Mouse (Mus musculus): ENCODE results near the gene Spn. TPM values are rescaled to one million over a fixed set of nuclear protein-coding genes. Genes with fewer than 3 reads are reported as not detected.

Spn gene
- polyA plus RNA-seq, 1 experiment from 2014 or later, result 0.23 TPM

DNA sequence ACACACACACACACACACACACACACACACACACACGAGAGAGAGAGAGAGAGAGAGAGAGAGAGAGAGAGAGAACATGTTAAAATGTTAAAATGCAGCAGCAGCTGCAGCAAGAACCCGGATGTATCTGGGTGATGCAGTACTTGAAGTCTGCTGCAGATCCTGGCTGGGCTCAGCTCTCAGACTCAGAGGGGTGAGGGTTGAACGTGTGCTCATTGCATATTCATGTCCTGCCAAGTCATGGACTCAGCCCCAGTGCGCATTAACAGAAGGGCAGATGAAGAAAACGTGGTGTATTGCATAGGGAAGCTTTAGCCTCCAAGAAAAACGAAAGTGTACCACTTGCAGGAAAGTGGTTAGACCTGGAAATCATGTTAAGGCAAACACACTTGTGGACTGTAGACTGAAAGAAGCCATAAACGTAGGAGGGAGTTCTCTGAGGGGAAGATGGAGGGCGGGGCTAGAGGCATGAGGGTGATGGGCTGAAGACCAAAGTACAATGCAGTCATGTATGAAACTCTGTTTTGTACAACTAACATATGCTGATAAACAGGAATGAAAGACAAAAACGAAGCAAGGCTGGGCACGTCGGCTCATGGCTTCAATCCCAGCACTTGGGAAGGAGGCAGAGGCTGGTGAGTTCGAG lies 23.9 kb downstream of the Spn start:
- no peak overlapping the region for H3K4me3 ChIP-seq (replicated peaks)
- no peak overlapping the region for H3K27ac ChIP-seq
- 0 out of 2 replicates have a peak, but pooled peaks cover 8% of the 10 kb centered on the region for H3K4me1 ChIP-seq
- no peak for ATAC-seq (ENCODE audit: low FRiP score)
- H3K4me2 ChIP-seq, result no peak overlapping the region
- 0 out of 2 replicates have a peak, but pooled peaks cover 3% of the 10 kb centered on the region for H3K27me3 ChIP-seq
- H3K36me3 ChIP-seq (replicated peaks), result no peaks in the 10 kb centered on the region
- H3K9ac ChIP-seq, result no peak overlapping the region
- WGBS, result 62% methylated on average over 11 of the region's 12 CpGs
- no peaks in the 10 kb centered on the region for H3K9me3 ChIP-seq

DNA sequence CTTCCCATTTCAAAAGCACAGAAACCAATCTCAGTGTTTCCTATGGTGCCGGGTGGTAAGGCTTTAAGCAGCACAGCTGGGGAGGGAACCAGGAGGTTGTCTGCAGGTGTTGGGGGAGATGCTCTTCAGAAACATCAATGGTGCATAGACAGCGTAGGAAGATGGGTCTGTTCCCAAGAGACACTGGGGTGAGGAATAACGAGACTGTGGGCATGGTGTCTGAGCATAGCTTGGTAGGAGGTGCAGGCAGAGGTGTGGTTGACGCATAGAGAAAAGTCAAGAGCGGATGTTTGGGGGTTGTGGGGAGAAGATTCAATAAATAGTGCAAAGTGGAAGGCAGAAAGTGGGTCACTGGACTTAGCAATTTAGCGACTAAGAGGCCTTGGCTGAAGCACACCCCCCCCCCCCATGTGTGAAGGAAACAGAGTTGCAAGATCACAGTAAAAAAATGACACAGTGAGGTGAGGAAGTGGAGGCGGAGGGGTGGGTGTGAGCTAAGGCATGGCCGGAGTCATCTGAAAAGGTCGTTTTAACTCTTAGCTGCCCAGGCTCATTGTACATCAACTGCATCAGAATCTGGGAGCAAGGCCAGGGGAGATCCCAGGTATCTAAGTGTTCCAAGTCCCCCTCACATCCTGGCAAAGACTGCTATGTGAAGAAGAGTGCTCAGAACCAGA lies 24.6 kb downstream of the Spn start:
- Histone ChIP-seq H3K9ac (no peak overlapping the region), H3K9me3 (no peaks in the 10 kb centered on the region), H3K27me3 (0 out of 2 replicates have a peak, but pooled peaks cover 3% of the 10 kb centered on the region), H3K4me1 (0 out of 2 replicates have a peak, but pooled peaks cover 8% of the 10 kb centered on the region), H3K36me3 (replicated peaks) (no peaks in the 10 kb centered on the region), H3K4me2 (no peak overlapping the region), H3K4me3 (replicated peaks) (no peak overlapping the region), H3K27ac (no peak overlapping the region)
- WGBS, result 63% methylated on average over 9 of the region's 9 CpGs
- ATAC-seq (ENCODE audit: low FRiP score), result no peak

DNA sequence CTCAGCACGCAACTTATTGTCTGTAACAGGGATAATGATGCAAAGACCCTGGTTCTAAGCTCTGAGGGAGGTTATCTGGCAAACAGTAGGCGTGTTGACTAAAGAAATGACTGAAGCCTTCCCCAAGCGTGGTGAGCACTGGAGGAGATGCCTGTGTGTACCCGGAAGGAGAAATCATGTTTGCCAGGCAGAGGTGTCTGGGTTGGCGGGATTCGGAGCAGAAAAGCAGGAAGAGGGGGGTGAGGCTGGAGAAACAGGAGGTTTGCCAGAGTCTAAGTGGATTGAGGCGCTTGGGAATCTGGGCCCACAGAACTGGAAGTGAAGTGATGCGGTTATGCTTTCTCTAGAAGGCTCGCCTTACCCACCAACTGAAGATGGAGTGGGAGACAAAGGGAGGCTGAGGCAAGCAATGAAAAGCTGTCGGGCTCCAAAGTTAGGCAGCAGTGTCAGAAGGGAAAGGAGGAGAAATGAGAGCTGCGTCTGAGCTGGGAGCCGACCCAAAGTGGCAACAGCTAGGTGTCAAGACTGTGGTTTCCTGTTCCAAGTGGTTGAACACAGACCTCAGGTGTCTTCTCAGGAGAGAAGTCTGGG lies 25.3 kb downstream of the Spn start:
- Histone ChIP-seq H3K9ac (no peak overlapping the region), H3K4me3 (replicated peaks) (no peak overlapping the region), H3K4me2 (no peak overlapping the region), H3K9me3 (no peaks in the 10 kb centered on the region), H3K27me3 (0 out of 2 replicates have a peak, but pooled peaks cover 3% of the 10 kb centered on the region), H3K27ac (no peak overlapping the region), H3K4me1 (0 out of 2 replicates have a peak, but pooled peaks cover 8% of the 10 kb centered on the region), H3K36me3 (replicated peaks) (no peaks in the 10 kb centered on the region)
- WGBS, result 83% methylated on average over 12 of the region's 12 CpGs
- ATAC-seq (ENCODE audit: low FRiP score), result no peak

DNA sequence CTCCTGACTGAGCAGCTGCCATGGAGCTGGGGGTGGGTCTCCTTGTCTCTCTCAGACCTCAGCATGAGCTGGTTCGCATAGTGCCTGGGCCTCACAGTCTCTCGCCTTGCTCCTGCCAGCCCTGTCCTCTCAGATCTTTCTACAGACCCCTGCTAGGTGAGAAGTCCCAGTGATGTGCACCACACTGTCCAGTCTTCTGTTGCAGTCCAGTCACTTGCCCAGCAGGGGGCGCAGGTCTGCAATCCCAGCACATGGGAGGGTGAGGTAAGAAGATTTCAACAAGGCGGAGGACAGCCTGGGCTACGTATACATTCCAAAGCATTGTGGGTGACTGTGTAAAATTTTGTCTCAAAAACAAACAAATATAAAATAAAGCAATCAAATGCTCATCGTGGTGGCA lies 26.2 kb downstream of the Spn start:
- Histone ChIP-seq H3K36me3 (replicated peaks) (no peaks in the 10 kb centered on the region), H3K4me2 (no peak overlapping the region), H3K9me3 (no peaks in the 10 kb centered on the region), H3K27ac (no peak overlapping the region), H3K4me1 (0 out of 2 replicates have a peak, but pooled peaks cover 8% of the 10 kb centered on the region), H3K27me3 (0 out of 2 replicates have a peak, but pooled peaks cover 3% of the 10 kb centered on the region), H3K4me3 (replicated peaks) (no peak overlapping the region), H3K9ac (no peak overlapping the region)
- 60% methylated on average over 6 of the region's 6 CpGs for WGBS
- no peak for ATAC-seq (ENCODE audit: low FRiP score)

DNA sequence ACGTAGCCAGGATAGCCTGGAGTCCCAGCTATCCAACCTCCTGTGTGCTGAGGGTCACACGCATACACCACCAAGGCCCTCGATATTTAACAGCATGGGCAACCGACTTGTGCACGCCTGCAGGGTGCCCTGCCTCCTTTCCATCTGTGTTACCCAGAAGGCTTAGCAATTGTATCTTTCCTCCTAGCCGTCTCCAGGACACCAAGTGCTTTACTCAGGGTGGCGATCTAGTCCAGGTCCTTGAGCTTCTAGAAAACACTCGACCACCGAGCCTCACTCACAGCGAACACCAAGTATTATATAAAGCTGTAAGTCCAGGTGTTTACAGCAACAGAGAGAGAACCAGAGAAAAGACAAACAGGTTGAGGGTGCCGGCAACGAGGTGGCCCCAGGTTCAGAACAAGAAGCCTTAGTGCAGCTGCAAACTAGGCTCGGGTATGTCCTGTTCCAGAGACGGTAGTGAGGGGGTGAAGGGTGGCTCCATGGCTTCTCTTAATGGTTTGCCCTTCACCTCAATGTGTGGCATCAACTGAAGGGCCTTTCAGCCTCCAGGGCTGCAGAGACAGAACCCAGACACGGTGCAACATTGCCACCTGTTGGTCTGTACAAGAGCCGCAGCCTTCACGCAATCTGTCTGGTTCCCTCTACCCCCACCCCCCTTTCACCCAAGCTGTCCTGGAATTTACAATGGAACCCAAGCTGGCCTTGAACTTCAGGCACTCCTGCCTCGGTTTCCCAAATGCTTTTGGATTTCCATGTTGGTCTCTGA lies 27.2 kb downstream of the Spn start:
- Histone ChIP-seq H3K4me1 (0 out of 2 replicates have a peak, but pooled peaks cover 8% of the 10 kb centered on the region), H3K4me2 (no peak overlapping the region), H3K27ac (no peak overlapping the region), H3K27me3 (0 out of 2 replicates have a peak, but pooled peaks cover 3% of the 10 kb centered on the region), H3K4me3 (replicated peaks) (no peak overlapping the region), H3K9me3 (no peaks in the 10 kb centered on the region), H3K9ac (no peak overlapping the region), H3K36me3 (replicated peaks) (no peaks in the 10 kb centered on the region)
- 53% methylated on average over 18 of the region's 18 CpGs for WGBS
- peak; percentile 71 for ATAC-seq (ENCODE audit: low FRiP score)

DNA sequence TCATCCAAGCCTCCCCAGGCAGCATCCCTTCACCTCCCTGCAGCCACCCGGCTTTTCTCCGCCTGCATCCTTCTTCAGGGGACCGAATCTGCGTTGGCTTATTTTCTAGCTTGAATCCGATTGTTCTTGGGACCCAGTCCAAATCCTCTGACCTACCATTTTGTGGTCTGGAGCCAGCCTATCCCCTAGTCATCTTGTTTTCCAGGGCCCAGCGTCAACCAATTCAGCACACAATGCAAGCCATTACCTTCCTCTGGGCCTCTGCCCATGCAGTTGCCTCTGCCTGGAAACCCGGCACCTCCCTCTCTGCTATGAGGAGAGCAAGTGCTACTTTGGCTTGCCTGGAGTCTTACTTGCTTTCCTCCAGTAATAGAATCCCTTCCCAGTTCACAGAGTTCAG lies 32.1 kb downstream of the Spn start:
- Histone ChIP-seq H3K27ac (no peak overlapping the region), H3K9ac (no peak overlapping the region)

DNA sequence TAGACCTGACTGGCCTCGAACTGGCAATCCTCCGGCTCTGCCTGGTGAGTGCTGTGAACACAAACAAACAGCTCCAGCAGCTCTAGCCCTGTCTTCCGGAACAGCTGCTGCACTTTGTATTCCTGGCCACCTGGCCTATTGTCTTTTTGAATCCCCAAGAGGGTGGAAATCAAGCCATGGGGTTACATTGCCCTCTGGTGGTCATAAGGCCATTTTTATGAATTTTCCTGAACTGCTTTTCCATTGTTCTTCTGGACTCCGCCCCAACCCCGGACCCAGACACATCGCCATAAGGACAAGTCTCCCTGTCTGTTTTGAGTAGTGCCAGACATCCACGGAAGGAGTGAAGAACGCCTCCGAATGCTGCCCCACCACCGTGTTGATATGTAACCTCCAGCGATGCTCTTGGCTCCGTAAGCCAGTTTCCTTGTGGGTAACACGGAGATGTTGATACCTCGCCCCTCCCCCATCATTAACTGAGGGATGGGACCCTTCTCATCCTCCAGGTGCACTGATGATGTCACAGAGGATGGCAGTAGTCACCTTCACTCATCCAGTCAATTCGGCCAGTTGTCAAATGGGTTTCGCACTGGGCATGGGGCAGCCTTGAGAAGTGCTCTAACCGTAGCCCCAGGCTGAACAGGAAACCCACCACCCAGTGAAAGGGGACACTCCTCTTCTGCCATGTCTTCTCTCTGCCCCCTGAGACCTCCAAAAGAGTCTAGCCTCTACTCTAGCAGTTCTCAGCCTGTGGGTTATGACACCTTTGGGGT lies 32.9 kb downstream of the Spn start:
- peak; percentile 91 for ATAC-seq (ENCODE audit: low FRiP score)
- Histone ChIP-seq H3K27me3 (no peaks in the 10 kb centered on the region), H3K27ac (peak overlapping the region; percentile 63), H3K4me1 (peaks cover 9% of the 10 kb centered on the region), H3K4me2 (peak overlapping the region; percentile 54), H3K4me3 (replicated peaks) (peak overlapping the region; percentile 28), H3K9ac (peak overlapping the region; percentile 51), H3K9me3 (no peaks in the 10 kb centered on the region), H3K36me3 (replicated peaks) (no peaks in the 10 kb centered on the region)
- 16% methylated on average over 17 of the region's 17 CpGs for WGBS

More for the DNA sequence above, 32.1 kb downstream of the Spn start:
- Histone ChIP-seq H3K4me2 (no peak overlapping the region), H3K36me3 (replicated peaks) (no peaks in the 10 kb centered on the region), H3K4me1 (peaks cover 9% of the 10 kb centered on the region), H3K9me3 (no peaks in the 10 kb centered on the region), H3K4me3 (replicated peaks) (no peak overlapping the region), H3K27me3 (no peaks in the 10 kb centered on the region)
- no peak for ATAC-seq (ENCODE audit: low FRiP score)
- WGBS, result 67% methylated on average over 7 of the region's 7 CpGs

DNA sequence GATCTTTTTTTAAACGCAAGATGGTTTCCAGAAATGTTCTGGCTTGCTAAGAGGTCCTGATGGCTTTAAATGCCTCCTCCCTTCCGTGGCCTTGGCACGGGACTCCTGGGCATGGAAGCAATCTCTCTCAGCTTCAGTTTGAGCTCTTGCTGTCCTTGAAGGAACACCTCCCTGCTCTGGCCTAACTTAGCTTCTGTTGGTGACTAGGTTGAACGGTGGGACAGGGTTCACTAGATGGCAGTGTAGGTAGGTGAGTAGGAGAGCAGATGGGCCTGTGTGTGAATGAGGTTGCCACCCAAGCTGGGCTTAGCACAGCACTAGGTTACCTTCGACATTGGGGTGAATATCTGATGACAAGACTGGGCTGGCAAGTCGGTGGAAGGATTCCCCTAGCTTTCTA lies 33.7 kb downstream of the Spn start:
- Histone ChIP-seq H3K36me3 (replicated peaks) (no peaks in the 10 kb centered on the region), H3K27ac (peak overlapping the region; percentile 63), H3K9ac (no peak overlapping the region; the same call in 1 of the 2 replicates), H3K4me2 (no peak overlapping the region), H3K9me3 (no peaks in the 10 kb centered on the region), H3K4me3 (replicated peaks) (no peak overlapping the region), H3K4me1 (peaks cover 9% of the 10 kb centered on the region), H3K27me3 (no peaks in the 10 kb centered on the region)
- no peak for ATAC-seq (ENCODE audit: low FRiP score)
- WGBS, result 72% methylated on average over 6 of the region's 6 CpGs

DNA sequence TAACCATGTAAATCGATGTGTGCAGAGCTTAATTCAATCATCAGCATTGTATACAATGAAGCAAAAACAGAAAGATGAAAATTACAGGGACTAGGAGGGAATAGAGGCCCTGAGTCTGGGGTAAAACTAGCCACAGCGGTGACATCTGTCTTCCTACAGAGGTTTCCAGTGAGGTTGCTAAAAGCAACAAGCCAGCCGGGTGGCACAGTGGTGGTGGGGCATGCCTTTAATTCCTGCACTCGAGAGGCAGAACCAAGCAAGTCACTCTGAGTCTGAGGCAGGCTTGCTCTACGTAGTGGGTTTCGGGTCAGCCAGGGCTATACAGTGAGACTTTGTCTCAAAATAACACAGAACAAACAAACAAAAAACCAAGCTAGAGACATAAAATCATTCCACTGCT lies 35.5 kb downstream of the Spn start:
- no peak for ATAC-seq (ENCODE audit: low FRiP score)
- Histone ChIP-seq H3K9me3 (no peaks in the 10 kb centered on the region), H3K9ac (no peak overlapping the region), H3K27ac (no peak overlapping the region), H3K36me3 (replicated peaks) (no peaks in the 10 kb centered on the region), H3K4me3 (replicated peaks) (no peak overlapping the region), H3K27me3 (no peaks in the 10 kb centered on the region), H3K4me1 (peaks cover 9% of the 10 kb centered on the region), H3K4me2 (no peak overlapping the region)
- WGBS, result 78% methylated on average over 6 of the region's 6 CpGs

DNA sequence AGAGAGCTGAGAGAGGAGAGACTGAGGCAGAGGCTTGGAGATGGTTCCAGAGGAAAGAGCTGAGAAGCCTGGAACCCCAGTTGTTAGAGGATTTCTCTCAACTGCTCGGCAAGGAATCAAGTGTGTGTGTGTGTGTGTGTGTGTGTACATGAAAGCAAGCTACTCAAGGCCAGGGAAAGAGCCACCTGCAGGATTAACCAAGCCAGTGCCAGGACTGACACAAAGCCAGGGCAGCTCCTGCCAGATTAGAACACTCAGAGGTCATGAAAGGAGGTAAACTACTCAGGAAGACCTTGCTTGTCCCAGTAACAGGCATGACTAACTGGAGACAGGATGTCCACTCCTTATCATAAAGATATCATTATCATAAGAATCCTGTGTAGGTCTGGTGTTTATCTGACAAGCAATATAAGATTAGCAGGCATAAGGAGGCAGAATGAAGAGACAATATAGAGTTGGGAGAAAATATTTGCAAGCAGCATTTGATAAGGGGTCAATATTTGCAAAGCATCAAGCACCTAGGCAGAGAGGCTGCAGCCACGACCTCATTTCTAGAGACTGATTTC lies 36.1 kb downstream of the Spn start:
- WGBS, result 44% methylated on average over 2 of the region's 2 CpGs
- Histone ChIP-seq H3K27me3 (no peaks in the 10 kb centered on the region), H3K27ac (no peak overlapping the region), H3K4me3 (replicated peaks) (no peak overlapping the region), H3K4me2 (no peak overlapping the region), H3K9ac (no peak overlapping the region), H3K9me3 (no peaks in the 10 kb centered on the region), H3K36me3 (replicated peaks) (no peaks in the 10 kb centered on the region), H3K4me1 (peaks cover 9% of the 10 kb centered on the region)
- no peak for ATAC-seq (ENCODE audit: low FRiP score)

DNA sequence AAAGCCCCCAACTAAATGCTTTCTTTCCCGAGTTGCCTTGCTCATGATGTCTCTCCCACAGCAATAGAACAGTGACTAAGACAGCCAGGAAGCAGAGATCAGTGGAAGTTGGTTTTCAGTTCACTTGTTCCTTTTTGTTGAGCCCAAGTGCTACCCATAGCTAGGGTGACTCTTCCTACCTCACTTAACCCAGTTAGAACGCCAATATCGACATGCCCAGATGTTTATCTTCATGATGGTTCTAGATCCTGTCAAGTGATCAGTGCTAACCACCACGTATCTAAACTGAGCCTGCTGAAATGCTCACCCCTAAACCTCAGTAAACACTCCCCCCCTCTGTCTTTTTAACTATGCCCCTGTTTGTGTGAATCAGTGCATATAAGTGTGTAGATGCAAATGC lies 38.1 kb downstream of the Spn start:
- Histone ChIP-seq H3K9ac (no peak overlapping the region), H3K4me1 (peaks cover 4% of the 10 kb centered on the region; the same call in 1 of the 2 replicates), H3K9me3 (no peaks in the 10 kb centered on the region), H3K36me3 (replicated peaks) (no peaks in the 10 kb centered on the region), H3K27ac (no peak overlapping the region), H3K4me3 (replicated peaks) (no peak overlapping the region), H3K4me2 (no peak overlapping the region), H3K27me3 (no peaks in the 10 kb centered on the region)
- ATAC-seq (ENCODE audit: low FRiP score), result no peak
- WGBS, result 87% methylated on average over 4 of the region's 4 CpGs

Measured in forebrain, embryonic 12.5 days (tissue).